Mouse (Mus musculus) adrenal gland, postnatal 10 days (tissue): ENCODE data around the gene Itih3. TPM values are rescaled to one million over a fixed set of nuclear protein-coding genes. Genes with fewer than 3 reads are reported as not detected.

Experiments
- DNase-seq: peaks from one replicate; pipeline ENCODE4 v3.0.0; 2021; ENCODE audit warnings: mixed read lengths
- total RNA-seq, 2 experiments: library from RNA; stranded (reverse); gene quantifications; 2 replicates each; pipeline ENCODE4 v1.2.3; 2021

Itih3 gene
- total RNA-seq, 2 experiments from 2014 or later, result 87.4 to 223 TPM

- DNase-seq, result no peak
Observed at GRCm38 (mm10) chr14:30861421-30862125, 62.0 kb downstream of the Itih3 start.

Other genes with a start within 250 kb of the Itih3 start
- gene Sfmbt1, start 208.9 kb downstream of the Itih3 start, total RNA-seq, result 10 to 100 TPM; 24.9 to 25.5 TPM
- gene Tmem110, start 98.2 kb downstream of the Itih3 start, total RNA-seq, result 10 to 100 TPM; 23.2 to 27.1 TPM
- gene Mustn1, start 44.6 kb downstream of the Itih3 start, total RNA-seq, result 10 to 100 TPM; 11.1 to 11.6 TPM
- gene Itih4, start 37.3 kb downstream of the Itih3 start, total RNA-seq, result 100 to 1,000 TPM; 167 to 428 TPM
- 100 to 1,000 TPM in 1 of 2 experiments, 10 to 100 TPM in 1; 52.9 to 125 TPM for gene Itih1, start 19.5 kb upstream of the Itih3 start, total RNA-seq
- 10 to 100 TPM in 1 of 2 experiments, 1 to 10 TPM in 1; 8.5 to 13.9 TPM for gene Nek4, start 27.6 kb upstream of the Itih3 start, total RNA-seq
- 10 to 100 TPM; 35.0 to 47.0 TPM for gene Glt8d1, start 77.6 kb upstream of the Itih3 start, total RNA-seq
- gene Spcs1, start 77.9 kb upstream of the Itih3 start, total RNA-seq, result 100 to 1,000 TPM; 215 to 225 TPM
- gene Pbrm1, start 95.4 kb upstream of the Itih3 start, total RNA-seq, result 10 to 100 TPM; 53.5 to 65.9 TPM
- 10 to 100 TPM; 61.5 to 81.2 TPM for gene Gnl3, start 95.4 kb upstream of the Itih3 start, total RNA-seq
- 100 to 1,000 TPM in 1 of 2 experiments, 10 to 100 TPM in 1; 86.9 to 103 TPM for gene Smim4, start 205.2 kb upstream of the Itih3 start, total RNA-seq
- 10 to 100 TPM; 52.0 to 52.6 TPM for gene Nt5dc2, start 207.3 kb upstream of the Itih3 start, total RNA-seq
- gene Stab1, start 244.9 kb upstream of the Itih3 start, total RNA-seq, result 10 to 100 TPM; 74.3 to 74.8 TPM